Mouse (Mus musculus) kidney, adult 2 months (tissue): ENCODE measurements around the gene Dnaaf1.

Experiments
- CTCF ChIP-seq: fragments of 200-500 bp; conservative IDR thresholded peaks from 2 replicates; pipeline ENCODE4 v1.5.1; 2011; ENCODE audit warnings: low read depth, mild to moderate bottlenecking, control low read depth, low read length, moderate library complexity, mixed read lengths; ENCODE audit not compliant: insufficient read depth, insufficient read length
- POLR2A ChIP-seq: fragments of 200-500 bp; IDR thresholded peaks from one replicate; pipeline ENCODE4 v1.6.1; 2011; ENCODE audit warnings: low read depth, low read length, control low read depth

GRCm38 (mm10) chr8:119625788-119626187, 50.8 kb downstream of the Dnaaf1 start:
- TF ChIP-seq CTCF (no peak), POLR2A (no peak)
